Mouse (Mus musculus) liver, adult 2 months (tissue): ENCODE data around the gene Anapc15-ps.

Experiments
- CTCF ChIP-seq: fragments of 200-500 bp; IDR thresholded peaks from 2 replicates; pipeline ENCODE4 v1.5.1; 2011; ENCODE audit warnings: low read depth, low read length, control low read depth
- POLR2A ChIP-seq: fragments of 200-500 bp; IDR thresholded peaks from 2 replicates; pipeline ENCODE4 v1.6.1; 2011; ENCODE audit warnings: low read length, control low read depth; ENCODE audit not compliant: insufficient read depth; ENCODE audit errors: extremely low read depth

- TF ChIP-seq CTCF: no peak
- TF ChIP-seq POLR2A: no peak
Observed at GRCm38 (mm10) chr10:95627381-95627780, 45.9 kb downstream of the Anapc15-ps start.
